Mouse (Mus musculus) liver, embryonic 14.5 days (tissue): ENCODE data around the gene Vps29. TPM values are rescaled to one million over a fixed set of nuclear protein-coding genes. Genes with fewer than 3 reads are reported as not detected.
A peak's percentile ranks its signal among the peaks of the same experiment; 100 is the strongest.

Source experiments
- ATAC-seq: fragments of 200-750 bp; cut with Nextera tagmentation; 2 replicates; pipeline ENCODE4 v1.8.0; 2017; ENCODE audit warnings: moderate number of reproducible peaks, mild to moderate bottlenecking, moderate library complexity; ENCODE audit not compliant: insufficient read depth
- DNase-seq, 3 experiments: peaks; one replicate each; pipeline ENCODE4 v3.0.0-alpha.2; 2012 to 2013; ENCODE audit warnings: low read depth in 3 of 3, low spot score in 3 of 3
- H3K27ac ChIP-seq: fragments of 300-500 bp; sonication (generic); 2 replicates; pipeline ENCODE4 v1.5.1; 2014; ENCODE audit warnings: moderate library complexity, mild to moderate bottlenecking, control low read depth, inconsistent platforms
- H3K27me3 ChIP-seq: fragments of 300-500 bp; sonication (generic); 2 replicates; pipeline ENCODE4 v1.6.1; 2014; ENCODE audit warnings: mild to moderate bottlenecking, low read length, moderate library complexity; ENCODE audit not compliant: control insufficient read depth, insufficient read depth
- H3K36me3 ChIP-seq: fragments of 300-500 bp; sonication (generic); replicated peaks from 2 replicates; pipeline ENCODE4 v1.6.1; 2014; ENCODE audit warnings: low read depth; ENCODE audit not compliant: control insufficient read depth, insufficient read depth
- H3K4me1 ChIP-seq, 2 experiments: fragments of 200-500 bp in 1 of 2; fragments of 300-500 bp in 1 of 2; sonication (generic) in 1 of 2; replicated peaks; 2 replicates each; pipeline ENCODE4 v1.6.1; 2012 to 2014; ENCODE audit warnings: antibody characterized with exemption in 1 of 2, inconsistent platforms in 1 of 2, low read length in 1 of 2; ENCODE audit not compliant: control insufficient read depth in 2 of 2, insufficient read depth in 2 of 2
- H3K4me2 ChIP-seq: fragments of 300-500 bp; sonication (generic); 2 replicates; pipeline ENCODE4 v1.6.1; 2014; ENCODE audit warnings: low read depth, mild to moderate bottlenecking, control low read depth, moderate library complexity
- H3K4me3 ChIP-seq, 2 experiments: fragments of 200-500 bp in 1 of 2; fragments of 300-500 bp in 1 of 2; sonication (generic) in 1 of 2; 2 replicates each; pipeline ENCODE4 v1.5.1; 2012 to 2014; ENCODE audit warnings: low read depth in 2 of 2, low read length in 2 of 2, mild to moderate bottlenecking in 2 of 2, control low read depth in 1 of 2, inconsistent platforms in 1 of 2, moderate library complexity in 1 of 2; ENCODE audit not compliant: insufficient read depth in 1 of 2
- H3K9ac ChIP-seq: fragments of 300-500 bp; sonication (generic); replicated peaks from 2 replicates; pipeline ENCODE4 v1.6.1; 2014; ENCODE audit warnings: mild to moderate bottlenecking, control low read depth, moderate library complexity
- H3K9me3 ChIP-seq: fragments of 300-500 bp; sonication (generic); 2 replicates; pipeline ENCODE4 v1.6.1; 2016; ENCODE audit warnings: low read length, mixed read lengths; ENCODE audit not compliant: control insufficient read depth
- CTCF ChIP-seq: IDR thresholded peaks from 2 replicates; pipeline ENCODE4 v1.5.1; 2016; ENCODE audit warnings: antibody characterized with exemption, low read depth, control low read depth
- EP300 ChIP-seq: IDR thresholded peaks from 2 replicates; pipeline ENCODE4 v1.6.1; 2016; ENCODE audit warnings: antibody characterized with exemption, low read depth
- WGBS: fragments of 180-500 bp; shearing (Covaris S2); extraction: QIAGEN DNeasy Blood & Tissue Kit; methylation state at CpG from one replicate; pipeline ENCODE4 v1.1.7; 2014; ENCODE audit not compliant: insufficient replicate concordance; 5-methylcytosine and 5-hydroxymethylcytosine counted together
- polyA plus RNA-seq, 2 experiments: library from polyadenylated mRNA; depleted of rRNA in 1 of 2; stranded (reverse) in 1 of 2; unstranded in 1 of 2; fragments of >200 nt; fragmentation: Nextera tagmentation in 1 of 2; extraction: Ambion mirVana in 1 of 2; gene quantifications; 2 replicates each; pipeline versions ENCODE4 v1.2.1 to v1.2.3; 2012 to 2014

Gene Vps29
- polyA plus RNA-seq, 2 experiments = 48.1 to 130 TPM

DNA sequence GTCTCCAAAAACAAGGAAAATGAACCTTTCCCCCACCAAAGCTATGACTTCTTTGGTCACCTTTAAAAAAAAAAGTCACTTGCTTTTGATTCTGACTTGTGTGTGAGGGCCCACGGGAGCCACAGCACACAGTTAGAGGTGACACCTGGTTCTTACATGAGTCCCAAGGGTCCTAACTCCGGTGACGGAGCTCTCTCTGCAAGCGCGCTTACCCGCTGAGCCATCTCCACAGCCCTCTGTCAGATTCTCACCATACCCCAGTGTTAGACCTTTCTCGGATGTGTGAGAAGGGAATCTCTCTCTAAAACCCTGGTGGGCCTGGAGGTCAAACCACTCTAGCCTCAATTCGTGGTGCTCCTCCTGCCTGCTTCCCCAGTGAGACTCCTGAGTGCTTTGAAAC is 43.3 kb downstream of the Vps29 start:
- WGBS = 82% methylated on average over 8 of the region's 8 CpGs
- TF ChIP-seq EP300 = no peak
- no peak for TF ChIP-seq CTCF
- no peak overlapping the region for H3K27ac ChIP-seq
- H3K9ac ChIP-seq = no peak overlapping the region
- no peaks in the 10 kb centered on the region for H3K27me3 ChIP-seq
- ATAC-seq (no peak), DNase-seq (no peak)
- H3K4me2 ChIP-seq = no peak overlapping the region
- H3K4me1 ChIP-seq = peaks cover 6 to 9% of the 10 kb centered on the region in 2 experiments
- peaks cover 26% of the 10 kb centered on the region for H3K36me3 ChIP-seq
- no peaks in the 10 kb centered on the region for H3K9me3 ChIP-seq
- H3K4me3 ChIP-seq = no peak overlapping the region

DNA sequence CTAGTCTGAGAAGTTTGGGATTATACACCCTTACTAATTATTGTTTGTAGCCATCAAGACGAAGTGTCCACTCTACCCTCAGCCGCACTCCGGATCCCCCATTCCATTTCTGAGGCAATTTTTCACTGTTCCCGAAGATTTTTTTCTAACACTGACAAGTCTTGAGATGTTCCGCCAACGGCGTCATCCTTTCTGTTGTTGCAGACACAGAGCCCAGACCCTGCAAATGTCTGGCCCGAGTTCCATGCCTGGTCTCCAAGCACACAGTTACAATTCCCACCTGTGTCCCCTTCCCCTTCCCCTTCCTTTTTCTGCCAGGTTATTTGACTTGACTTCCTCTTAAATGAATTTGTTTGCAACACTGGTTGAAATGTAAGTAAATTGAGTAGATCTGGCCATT is 45.7 kb downstream of the Vps29 start:
- TF ChIP-seq CTCF (no peak), EP300 (no peak)
- Histone ChIP-seq H3K4me1 (no peaks in the 10 kb centered on the region), H3K4me2 (no peak overlapping the region), H3K9ac (no peak overlapping the region), H3K9me3 (no peaks in the 10 kb centered on the region), H3K4me3 (no peak overlapping the region), H3K36me3 (peaks cover 48% of the 10 kb centered on the region), H3K27me3 (no peaks in the 10 kb centered on the region), H3K27ac (no peak overlapping the region)
- ATAC-seq = no peak
- 81% methylated on average over 8 of the region's 8 CpGs for WGBS
- DNase-seq = no peak

- H3K4me3 ChIP-seq = no peak overlapping the region
- no peak for ATAC-seq
- H3K4me2 ChIP-seq = no peak overlapping the region
- no peaks in the 10 kb centered on the region for H3K27me3 ChIP-seq
- no peaks in the 10 kb centered on the region for H3K4me1 ChIP-seq
- H3K27ac ChIP-seq = no peak overlapping the region
- no peaks in the 10 kb centered on the region for H3K9me3 ChIP-seq
- DNase-seq = no peak
- no peak for TF ChIP-seq EP300
- no peak for TF ChIP-seq CTCF
- no peak overlapping the region for H3K9ac ChIP-seq
- WGBS = 81% methylated on average over 18 of the region's 18 CpGs
- H3K36me3 ChIP-seq = peaks cover 57% of the 10 kb centered on the region
These were observed 46.6 kb downstream of the Vps29 start for GRCm38 (mm10) chr5:122400628-122401302.

DNA sequence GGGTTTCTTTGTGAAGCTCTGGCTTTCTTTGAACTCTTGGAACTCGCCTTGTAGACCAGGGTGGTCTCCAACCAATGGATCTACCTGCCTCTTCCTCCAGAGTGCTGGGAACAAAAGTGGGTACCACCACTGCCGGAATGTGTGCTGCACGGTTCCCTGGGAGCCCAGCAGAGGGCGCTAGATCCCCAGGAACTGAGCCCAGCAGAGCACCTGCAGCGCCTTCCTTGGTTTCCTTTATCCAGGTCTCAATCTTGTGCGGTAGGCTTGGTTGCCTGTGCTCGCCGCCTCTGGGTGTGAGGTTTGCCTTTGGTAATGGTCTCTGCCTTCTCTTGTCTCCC is 47.1 kb downstream of the Vps29 start:
- H3K9ac ChIP-seq = no peak overlapping the region
- no peak for DNase-seq
- no peaks in the 10 kb centered on the region for H3K9me3 ChIP-seq
- no peak overlapping the region for H3K4me2 ChIP-seq
- ATAC-seq = no peak
- TF ChIP-seq EP300 (no peak), CTCF (peak; percentile 98)
- no peaks in the 10 kb centered on the region for H3K27me3 ChIP-seq
- WGBS = 32% methylated on average over 8 of the region's 8 CpGs
- no peak overlapping the region for H3K4me3 ChIP-seq
- H3K36me3 ChIP-seq = peaks cover 62% of the 10 kb centered on the region
- no peak overlapping the region for H3K27ac ChIP-seq
- H3K4me1 ChIP-seq = no peaks in the 10 kb centered on the region

DNA sequence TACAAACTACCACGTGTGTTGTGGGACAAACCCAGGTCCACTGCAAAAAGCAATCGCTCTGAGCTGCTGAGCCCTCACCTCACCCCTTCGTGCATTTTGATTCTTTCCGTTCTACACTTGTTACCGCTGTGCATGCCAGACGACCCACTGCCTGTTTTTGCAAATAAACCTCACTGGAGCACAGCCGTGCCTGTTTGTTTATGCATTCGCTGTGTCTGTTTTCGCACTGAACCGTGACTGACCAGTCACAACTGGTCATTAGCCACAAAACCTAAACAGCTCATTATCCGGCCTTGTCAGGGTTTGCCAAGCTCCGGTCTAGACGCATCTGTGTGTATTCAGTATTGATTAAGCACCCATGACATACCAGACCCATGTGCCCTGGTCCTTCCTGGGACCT is 48.0 kb downstream of the Vps29 start:
- no peak overlapping the region for H3K4me3 ChIP-seq
- no peak overlapping the region for H3K9ac ChIP-seq
- DNase-seq (no peak), ATAC-seq (no peak)
- H3K27ac ChIP-seq = no peak overlapping the region
- H3K36me3 ChIP-seq = peaks cover 63% of the 10 kb centered on the region
- TF ChIP-seq EP300 (no peak), CTCF (no peak)
- H3K4me1 ChIP-seq = no peaks in the 10 kb centered on the region
- no peak overlapping the region for H3K4me2 ChIP-seq
- no peaks in the 10 kb centered on the region for H3K27me3 ChIP-seq
- H3K9me3 ChIP-seq = no peaks in the 10 kb centered on the region
- 84% methylated on average over 13 of the region's 13 CpGs for WGBS
